Mouse (Mus musculus) yolk sac, embryonic 10.5 days (tissue): ENCODE measurements around the gene Gm266.
"Not testable (repeated sequence)": the region's sequence is repeated elsewhere in the genome, so short reads cannot be mapped to it uniquely, and the experiment has no call there.

ENCODE experiments used
- DNase-seq: peaks from one replicate; pipeline ENCODE4 v3.0.0-alpha.2; 2017; ENCODE audit warnings: low spot score

Gm266 gene

GRCm38 (mm10) chr12:111485652-111486306 lies at the start of gene Gm266:
Gm266 (minus strand) TSS chr12:111485823.
- DNase-seq: peak; percentile 65

- DNase-seq: no peak
These were observed 49.7 kb upstream of the Gm266 start for GRCm38 (mm10) chr12:111535281-111535680.

- no peak for DNase-seq
These were observed 47.6 kb upstream of the Gm266 start for GRCm38 (mm10) chr12:111533096-111533794.

GRCm38 (mm10) chr12:111529192-111529591 lies 43.6 kb upstream of the Gm266 start:
- DNase-seq: no peak

GRCm38 (mm10) chr12:111527643-111528281 lies 42.1 kb upstream of the Gm266 start:
- no peak for DNase-seq

- DNase-seq: no peak
These were observed 39.3 kb upstream of the Gm266 start for GRCm38 (mm10) chr12:111524883-111525282.

GRCm38 (mm10) chr12:111524469-111524868 lies 38.8 kb upstream of the Gm266 start:
- DNase-seq: no peak

GRCm38 (mm10) chr12:111520994-111521393 lies 35.4 kb upstream of the Gm266 start:
- DNase-seq: no peak

- DNase-seq: no peak
These were observed 34.2 kb upstream of the Gm266 start for GRCm38 (mm10) chr12:111519821-111520220.

- no peak for DNase-seq
These were observed 32.8 kb upstream of the Gm266 start for GRCm38 (mm10) chr12:111518391-111518790.

- no peak for DNase-seq
These were observed 32.3 kb upstream of the Gm266 start for GRCm38 (mm10) chr12:111517901-111518300.

- DNase-seq: no peak
These were observed 31.2 kb upstream of the Gm266 start for GRCm38 (mm10) chr12:111516826-111517225.

- DNase-seq: no peak
These were observed 30.3 kb upstream of the Gm266 start for GRCm38 (mm10) chr12:111515920-111516319.

- DNase-seq: no peak
These were observed 29.4 kb upstream of the Gm266 start for GRCm38 (mm10) chr12:111514874-111515649.

GRCm38 (mm10) chr12:111514231-111514792 lies 28.7 kb upstream of the Gm266 start:
- no peak for DNase-seq

- DNase-seq: no peak
These were observed 28.1 kb upstream of the Gm266 start for GRCm38 (mm10) chr12:111513673-111514072.

GRCm38 (mm10) chr12:111512572-111513063 lies 27.0 kb upstream of the Gm266 start:
- no peak for DNase-seq

GRCm38 (mm10) chr12:111508438-111508837 lies 22.8 kb upstream of the Gm266 start:
- DNase-seq: not testable (repeated sequence)

- no peak for DNase-seq
These were observed 22.3 kb upstream of the Gm266 start for GRCm38 (mm10) chr12:111507962-111508361.

GRCm38 (mm10) chr12:111507001-111507400 lies 21.4 kb upstream of the Gm266 start:
- DNase-seq: no peak

- peak; percentile 68 for DNase-seq
These were observed 19.3 kb upstream of the Gm266 start for GRCm38 (mm10) chr12:111504904-111505303.

- no peak for DNase-seq
These were observed 17.9 kb upstream of the Gm266 start for GRCm38 (mm10) chr12:111503571-111503970.
